Mouse (Mus musculus): ENCODE data around the gene Slc35d1. TPM values are rescaled to one million over a fixed set of nuclear protein-coding genes. Genes with fewer than 3 reads are reported as not detected.
A peak's percentile ranks its signal among the peaks of the same experiment; 100 is the strongest.

The Slc35d1 gene
- polyA plus RNA-seq, 1 experiment from 2014 or later = 10.0 TPM

DNA sequence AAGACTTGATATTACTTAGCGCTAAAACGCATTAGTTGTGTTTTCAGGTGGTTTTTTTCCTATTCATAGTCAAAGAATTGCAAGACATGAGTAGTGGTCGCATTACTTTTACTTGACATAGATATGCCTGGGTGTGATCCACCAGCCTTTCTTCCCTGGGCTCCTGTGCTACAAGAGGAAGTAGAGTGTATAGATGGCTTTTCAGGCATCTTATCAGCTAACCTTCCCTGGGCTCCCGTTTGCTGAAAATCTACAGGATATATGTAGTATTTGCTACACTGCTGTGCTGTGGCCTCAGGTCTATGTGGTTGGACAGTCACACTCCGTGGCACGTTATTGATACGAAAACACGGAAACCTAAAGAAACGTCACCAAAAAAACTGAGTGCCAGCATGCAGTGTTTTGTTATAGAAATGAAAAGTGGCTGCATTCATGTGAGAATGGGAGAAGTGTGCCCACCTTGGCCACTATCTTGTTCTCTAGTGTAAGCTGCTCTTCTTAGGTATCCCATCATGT lies 94.0 kb downstream of the Slc35d1 start:
- Histone ChIP-seq H3K36me3 (no peaks in the 10 kb centered on the region), H3K27ac (no peak overlapping the region), H3K9me3 (no peaks in the 10 kb centered on the region), H3K4me1 (peaks cover 12% of the 10 kb centered on the region), H3K27me3 (replicated peaks) (no peaks in the 10 kb centered on the region), H3K4me2 (replicated peaks) (peak overlapping the region; percentile 67), H3K4me3 (no peak overlapping the region), H3K9ac (no peak overlapping the region)
- ATAC-seq (ENCODE audit: low FRiP score, low read depth) = no peak
- WGBS = 86% methylated on average over 9 of the region's 9 CpGs

Other genes with a start within 250 kb of the Slc35d1 start
- gene Tctex1d1, start 236.6 kb downstream of the Slc35d1 start, polyA plus RNA-seq (2016; fragmentation: Nextera tagmentation; extraction: Ambion mirVana) = 0.70 and 1.2 TPM in 2 replicates
- gene Insl5, start 188.3 kb downstream of the Slc35d1 start, polyA plus RNA-seq (2016; fragmentation: Nextera tagmentation; extraction: Ambion mirVana) = 0.29 TPM in 1 of 2 replicates, not detected in the other
- gene Mier1, start 100.8 kb downstream of the Slc35d1 start, polyA plus RNA-seq (2016; fragmentation: Nextera tagmentation; extraction: Ambion mirVana) = 33.6 and 40.3 TPM in 2 replicates
- 4.9 and 5.9 TPM in 2 replicates for gene Wdr78, start 100.6 kb downstream of the Slc35d1 start, polyA plus RNA-seq (2016; fragmentation: Nextera tagmentation; extraction: Ambion mirVana)
- not detected in 2 replicates for gene 4921539E11Rik, start 75.7 kb upstream of the Slc35d1 start, polyA plus RNA-seq (2016; fragmentation: Nextera tagmentation; extraction: Ambion mirVana)
- 11.7 and 12.3 TPM in 2 replicates for gene Oma1, start 98.6 kb upstream of the Slc35d1 start, polyA plus RNA-seq (2016; fragmentation: Nextera tagmentation; extraction: Ambion mirVana)

Data from neural tube, embryonic 12.5 days (tissue).